Mouse (Mus musculus): ENCODE measurements around the gene Casp9. TPM values are rescaled to one million over a fixed set of nuclear protein-coding genes. Genes with fewer than 3 reads are reported as not detected.
A peak's percentile ranks its signal among the peaks of the same experiment; 100 is the strongest.

The Casp9 gene
- polyA plus RNA-seq, 1 experiment from 2014 or later, result 23.2 TPM

DNA sequence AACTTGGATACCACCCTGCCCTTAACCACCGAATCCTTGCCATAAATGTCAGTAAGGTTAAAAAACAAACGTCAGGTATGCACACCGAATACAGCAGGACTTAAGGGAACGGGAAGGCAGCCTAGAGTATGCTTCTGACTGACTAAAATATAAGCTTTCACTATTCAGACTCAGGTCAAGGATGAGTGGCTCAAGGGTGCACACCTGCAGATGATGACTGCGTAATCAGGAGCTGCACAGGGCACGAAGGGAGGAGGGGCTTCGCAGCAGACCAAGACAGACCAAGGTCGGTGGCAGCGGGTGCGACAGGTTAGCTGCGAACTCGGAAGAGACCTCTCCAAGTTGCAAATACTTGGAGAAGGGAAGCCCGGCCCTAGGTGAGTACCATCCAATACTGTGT lies 7.3 kb upstream of the Casp9 start:
- WGBS, result 93% methylated on average over 13 of the region's 13 CpGs

DNA sequence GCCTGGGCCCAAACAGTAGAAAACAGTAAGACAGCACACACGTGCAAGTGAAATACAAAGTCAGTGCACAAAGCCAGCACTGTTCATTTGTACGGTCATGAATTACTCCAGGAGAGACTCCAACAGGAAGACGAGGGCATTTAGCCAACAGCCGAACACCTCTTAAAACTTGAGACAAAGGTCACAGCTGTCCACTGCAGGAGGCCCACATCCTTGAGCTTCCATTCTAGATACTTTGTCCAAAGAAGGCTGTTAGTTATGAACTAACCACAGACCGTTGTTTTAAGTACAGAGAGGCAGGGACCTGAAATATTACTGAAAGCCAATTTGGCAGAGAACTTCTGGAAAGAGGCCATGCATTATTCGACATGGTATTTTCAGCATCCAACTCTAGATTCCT lies 6.4 kb upstream of the Casp9 start:
- Histone ChIP-seq H3K27me3 (no peaks in the 10 kb centered on the region), H3K9ac (replicated peaks) (no peak overlapping the region), H3K36me3 (peaks cover 58% of the 10 kb centered on the region), H3K9me3 (no peaks in the 10 kb centered on the region), H3K4me2 (replicated peaks) (no peak overlapping the region), H3K4me1 (replicated peaks) (peaks cover 11% of the 10 kb centered on the region), H3K27ac (no peak overlapping the region), H3K4me3 (replicated peaks) (no peak overlapping the region)
- ATAC-seq, result no peak
- WGBS, result 87% methylated on average over 6 of the region's 6 CpGs

More for the DNA sequence above, 7.3 kb upstream of the Casp9 start:
- Histone ChIP-seq H3K4me2 (replicated peaks) (no peak overlapping the region), H3K27ac (no peak overlapping the region), H3K36me3 (peaks cover 67% of the 10 kb centered on the region), H3K9me3 (no peaks in the 10 kb centered on the region), H3K4me3 (replicated peaks) (no peak overlapping the region), H3K27me3 (no peaks in the 10 kb centered on the region), H3K4me1 (replicated peaks) (peaks cover 9% of the 10 kb centered on the region), H3K9ac (replicated peaks) (no peak overlapping the region)
- no peak for ATAC-seq

DNA sequence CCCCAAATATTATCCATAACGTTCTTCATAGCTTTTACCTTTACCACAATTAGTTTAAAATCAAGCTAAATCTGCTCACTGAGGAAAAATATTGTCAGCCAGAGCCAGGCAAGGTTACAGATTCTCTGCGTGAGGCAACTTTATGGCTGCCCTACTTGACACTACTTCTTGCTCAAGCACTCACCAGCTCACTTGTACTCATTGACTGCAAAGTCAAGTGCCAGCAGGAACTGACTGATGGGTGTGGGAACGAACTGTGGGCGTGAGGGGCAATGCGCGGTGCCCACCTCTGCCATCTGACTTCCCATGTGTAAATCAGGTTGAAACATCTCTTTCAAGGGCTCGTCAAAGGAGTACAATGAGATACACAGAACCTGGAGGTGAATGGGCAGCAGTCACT lies 6.0 kb upstream of the Casp9 start:
- no peak overlapping the region for H3K4me2 ChIP-seq (replicated peaks)

DNA sequence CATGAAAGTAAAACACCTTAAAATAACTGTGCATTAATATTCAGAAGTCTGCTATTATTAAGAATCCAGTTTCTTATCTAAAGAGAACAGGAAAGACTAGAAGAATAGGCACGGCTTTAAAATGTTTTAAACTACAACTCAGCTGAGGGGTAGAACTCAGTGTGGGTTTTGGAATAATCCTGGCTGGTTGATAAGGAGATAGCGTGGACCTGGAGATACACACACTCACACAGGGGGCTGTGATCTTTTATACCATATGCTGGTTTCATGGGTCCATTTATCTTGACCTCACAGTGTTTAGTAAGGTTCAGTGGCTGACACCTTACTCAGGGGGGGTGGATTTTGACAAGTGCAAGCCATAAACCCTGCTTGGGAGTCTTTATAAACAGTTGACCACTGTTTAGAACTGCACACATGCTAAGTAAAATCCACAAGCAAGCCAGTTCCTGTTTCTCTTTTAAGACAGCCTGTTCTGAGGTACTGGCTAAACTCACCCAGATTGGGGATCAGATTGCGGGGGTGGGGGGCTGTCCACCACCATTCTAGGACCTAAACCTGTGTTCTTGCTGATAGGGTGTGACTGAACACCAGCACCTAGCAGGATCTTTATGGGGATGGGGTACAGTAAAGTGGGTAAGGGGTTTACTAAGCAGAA lies 3.7 kb upstream of the Casp9 start:
- no peaks in the 10 kb centered on the region for H3K9me3 ChIP-seq
- H3K4me1 ChIP-seq (replicated peaks), result peaks cover 21% of the 10 kb centered on the region
- 50% methylated on average over 3 of the region's 3 CpGs for WGBS
- H3K27me3 ChIP-seq, result no peaks in the 10 kb centered on the region
- ATAC-seq, result no peak
- peak overlapping the region; percentile 84 for H3K4me2 ChIP-seq (replicated peaks)
- H3K4me3 ChIP-seq (replicated peaks), result peak overlapping the region; percentile 89
- H3K9ac ChIP-seq (replicated peaks), result peak overlapping the region; percentile 95
- peaks cover 32% of the 10 kb centered on the region for H3K36me3 ChIP-seq
- H3K27ac ChIP-seq, result peak overlapping the region; percentile 81; the same call in 1 of the 2 replicates

More for the DNA sequence above, 6.0 kb upstream of the Casp9 start:
- Histone ChIP-seq H3K36me3 (peaks cover 54% of the 10 kb centered on the region), H3K27ac (no peak overlapping the region), H3K9ac (replicated peaks) (no peak overlapping the region), H3K4me1 (replicated peaks) (peaks cover 11% of the 10 kb centered on the region), H3K9me3 (no peaks in the 10 kb centered on the region), H3K27me3 (no peaks in the 10 kb centered on the region), H3K4me3 (replicated peaks) (no peak overlapping the region)
- no peak for ATAC-seq
- WGBS, result 95% methylated on average over 7 of the region's 7 CpGs

DNA sequence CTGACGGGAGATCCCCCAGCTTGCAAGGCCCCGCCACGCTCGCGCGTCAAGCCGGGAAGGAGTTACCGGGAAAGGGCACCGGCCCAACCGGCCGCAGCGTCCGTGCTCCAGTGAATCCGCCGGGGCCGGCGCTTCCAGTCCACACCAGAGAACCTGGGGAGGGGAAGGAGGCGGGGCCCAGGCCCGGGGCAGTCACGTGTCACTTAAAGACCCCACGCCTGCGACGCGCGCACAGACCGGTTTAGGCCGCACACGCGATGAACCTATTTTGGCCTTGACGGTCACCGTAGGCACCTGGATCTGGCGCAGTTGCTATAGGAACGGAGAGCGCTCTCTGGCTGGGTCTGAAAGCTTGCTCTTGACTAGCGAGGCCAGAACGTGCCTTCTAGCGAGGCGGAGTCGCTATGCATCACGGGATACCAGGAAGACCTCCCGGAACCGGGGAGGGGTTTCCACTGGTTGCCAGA lies 2.9 kb upstream of the Casp9 start, which contains the start of gene Dnajc16:
Gene Dnajc16 (minus strand): TSS at position 408 of the 467 bp plus-strand sequence.
- Histone ChIP-seq H3K4me2 (replicated peaks) (peak within 1 kb of the TSS; percentile 84), H3K9me3 (no peaks in the 10 kb centered on the region), H3K27ac (peak within 1 kb of the TSS; percentile 81), H3K4me1 (replicated peaks) (peaks cover 30% of the 10 kb centered on the region), H3K4me3 (replicated peaks) (peak within 1 kb of the TSS; percentile 89), H3K36me3 (peaks cover 24% of the 10 kb centered on the region), H3K27me3 (no peaks in the 10 kb centered on the region), H3K9ac (replicated peaks) (peak within 1 kb of the TSS; percentile 95)
- ATAC-seq, result peak; percentile 94
- under 1% methylated on average over 42 of the region's 42 CpGs for WGBS

DNA sequence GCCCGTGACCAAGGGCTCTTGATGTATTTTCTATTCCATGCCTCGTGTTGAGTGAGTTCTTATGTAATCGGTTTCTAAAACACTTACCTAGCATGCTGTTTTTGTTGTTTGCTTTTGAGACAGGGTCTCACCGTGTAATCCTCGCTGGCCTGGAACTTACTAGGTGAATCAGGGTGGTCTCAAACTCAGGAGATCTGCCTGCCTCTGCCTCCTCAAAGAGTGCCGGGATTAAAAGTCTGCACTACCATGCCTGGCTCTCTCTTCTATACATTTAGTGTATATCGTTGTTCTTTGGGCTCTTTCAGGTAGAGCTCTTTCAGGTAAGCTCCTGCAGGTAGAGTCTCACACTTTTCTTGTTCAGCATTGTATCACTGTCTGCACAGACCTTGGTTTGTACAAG lies 1.9 kb upstream of the Casp9 start:
- 93% methylated on average over 7 of the region's 7 CpGs for WGBS
- no peak for ATAC-seq
- no peak overlapping the region for H3K4me2 ChIP-seq (replicated peaks)

DNA sequence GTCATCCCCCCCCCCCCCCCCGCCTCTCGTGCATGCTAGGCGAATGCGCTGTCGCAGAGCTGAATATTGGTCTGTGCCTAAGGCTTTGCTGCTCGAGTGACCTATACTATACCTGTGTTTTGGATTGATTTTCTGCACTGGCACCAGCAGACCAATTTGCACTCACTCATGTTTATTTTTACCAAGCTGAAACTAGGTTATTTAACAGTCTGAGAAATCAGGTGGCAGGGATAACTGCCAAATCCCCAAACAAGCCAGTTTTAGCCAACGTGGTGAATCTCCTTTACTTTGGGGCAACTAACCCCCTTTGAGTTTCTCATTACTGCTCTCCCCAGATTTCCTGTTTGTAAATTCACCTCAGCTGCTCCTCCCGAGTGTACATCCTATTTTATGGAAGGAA lies 1.5 kb upstream of the Casp9 start:
- Histone ChIP-seq H3K4me1 (replicated peaks) (peaks cover 39% of the 10 kb centered on the region), H3K9me3 (no peaks in the 10 kb centered on the region), H3K36me3 (peaks cover 15% of the 10 kb centered on the region), H3K27ac (no peak overlapping the region), H3K9ac (replicated peaks) (no peak overlapping the region), H3K27me3 (no peaks in the 10 kb centered on the region), H3K4me3 (replicated peaks) (no peak overlapping the region), H3K4me2 (replicated peaks) (no peak overlapping the region)
- WGBS, result 85% methylated on average over 8 of the region's 8 CpGs
- no peak for ATAC-seq

More for the DNA sequence above, 1.9 kb upstream of the Casp9 start:
- H3K27ac ChIP-seq, result 0 out of 2 replicates have a peak overlapping the region, but pooled peaks have one; percentile 55
- peaks cover 17% of the 10 kb centered on the region for H3K36me3 ChIP-seq
- no peaks in the 10 kb centered on the region for H3K9me3 ChIP-seq
- peaks cover 37% of the 10 kb centered on the region for H3K4me1 ChIP-seq (replicated peaks)
- no peak overlapping the region for H3K4me3 ChIP-seq (replicated peaks)
- H3K9ac ChIP-seq (replicated peaks), result no peak overlapping the region
- H3K27me3 ChIP-seq, result no peaks in the 10 kb centered on the region

DNA sequence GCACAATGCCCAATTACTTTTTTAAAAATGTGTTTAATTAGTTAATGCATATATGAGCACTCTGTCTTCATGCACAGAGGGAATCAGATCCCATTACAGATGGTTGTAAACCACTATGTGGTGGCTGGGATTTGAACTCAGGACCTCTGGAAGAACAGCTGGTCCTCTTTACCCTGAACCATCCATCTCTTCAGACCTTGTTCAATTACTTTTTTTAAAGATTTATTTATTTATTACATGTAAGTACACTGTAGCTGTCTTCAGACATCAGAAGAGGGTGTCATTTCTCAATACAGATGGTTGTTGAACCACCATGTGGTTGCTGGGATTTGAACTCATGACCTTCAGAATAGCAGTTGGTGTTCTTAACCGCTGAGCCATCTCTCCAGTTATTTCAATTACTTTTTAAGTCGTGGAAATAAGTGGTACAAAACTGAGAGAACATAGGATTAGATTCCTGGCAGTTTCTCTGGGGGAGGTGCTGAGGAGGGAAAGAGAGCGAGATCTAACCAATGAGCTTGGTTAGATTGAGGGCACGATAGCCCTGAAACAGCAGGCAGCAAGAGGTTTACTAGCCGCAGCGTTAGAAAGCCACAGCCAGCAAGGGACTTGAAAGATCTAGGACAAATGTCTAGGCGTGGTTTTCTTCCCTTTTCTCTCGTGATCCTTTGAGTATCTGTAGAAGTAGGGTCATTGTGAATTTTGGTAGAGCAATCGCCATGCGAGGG lies 694 bp upstream of the Casp9 start:
- Histone ChIP-seq H3K27me3 (no peaks in the 10 kb centered on the region), H3K9me3 (no peaks in the 10 kb centered on the region), H3K4me1 (replicated peaks) (peaks cover 39% of the 10 kb centered on the region), H3K36me3 (peaks cover 15% of the 10 kb centered on the region), H3K27ac (peak overlapping the region; percentile 93), H3K4me2 (replicated peaks) (peak overlapping the region; percentile 66), H3K4me3 (replicated peaks) (peak overlapping the region; percentile 76), H3K9ac (replicated peaks) (peak overlapping the region; percentile 79; the same call in 1 of the 2 replicates)
- no peak for ATAC-seq
- 11% methylated on average over 10 of the region's 10 CpGs for WGBS

DNA sequence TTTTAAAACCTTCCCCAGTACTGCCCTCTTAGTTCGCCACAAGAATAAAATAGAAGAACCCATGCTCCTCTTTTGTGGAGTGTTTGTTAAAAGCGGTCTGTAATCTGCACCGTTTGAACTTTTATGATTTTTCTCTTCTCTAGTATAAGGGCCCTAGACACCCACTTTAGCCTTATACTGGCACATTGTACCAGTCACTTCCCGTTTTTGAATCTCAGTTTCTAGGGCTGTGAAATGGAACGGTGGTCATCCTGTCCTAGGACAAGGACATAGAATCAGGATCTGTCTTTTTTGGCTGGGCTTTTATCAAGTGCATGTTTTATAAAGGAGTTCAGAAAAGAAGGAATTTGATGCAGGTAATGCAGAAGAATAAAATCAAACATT lies 732 bp downstream of the Casp9 start:
- peak overlapping the region; percentile 93 for H3K27ac ChIP-seq
- peak overlapping the region; percentile 79 for H3K9ac ChIP-seq (replicated peaks)
- H3K4me2 ChIP-seq (replicated peaks), result peak overlapping the region; percentile 66
- H3K27me3 ChIP-seq, result no peaks in the 10 kb centered on the region
- WGBS, result 16% methylated on average over 5 of the region's 5 CpGs
- peaks cover 39% of the 10 kb centered on the region for H3K4me1 ChIP-seq (replicated peaks)
- H3K9me3 ChIP-seq, result no peaks in the 10 kb centered on the region
- peak overlapping the region; percentile 76 for H3K4me3 ChIP-seq (replicated peaks)
- peaks cover 19% of the 10 kb centered on the region for H3K36me3 ChIP-seq
- no peak for ATAC-seq

DNA sequence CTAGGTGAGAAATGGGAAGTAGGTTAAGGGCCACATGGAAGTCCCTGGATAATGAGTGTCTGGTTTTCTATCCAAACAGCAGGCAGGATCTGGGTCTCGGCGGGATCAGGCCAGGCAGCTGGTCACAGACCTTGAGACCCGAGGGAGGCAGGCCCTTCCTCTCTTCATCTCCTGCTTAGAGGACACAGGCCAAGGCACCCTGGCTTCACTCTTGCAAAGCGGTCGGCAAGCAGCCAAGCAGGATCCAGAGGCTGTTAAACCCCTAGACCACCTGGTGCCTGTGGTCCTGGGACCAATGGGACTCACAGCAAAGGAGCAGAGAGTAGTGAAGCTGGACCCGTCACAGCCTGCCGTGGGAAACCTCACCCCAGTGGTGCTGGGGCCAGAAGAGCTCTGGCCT lies 2.9 kb downstream of the Casp9 start:
- no peaks in the 10 kb centered on the region for H3K27me3 ChIP-seq
- no peak overlapping the region for H3K27ac ChIP-seq
- H3K4me2 ChIP-seq (replicated peaks), result no peak overlapping the region
- ATAC-seq, result no peak
- no peaks in the 10 kb centered on the region for H3K9me3 ChIP-seq
- H3K4me1 ChIP-seq (replicated peaks), result peaks cover 28% of the 10 kb centered on the region
- 90% methylated on average over 7 of the region's 7 CpGs for WGBS
- H3K36me3 ChIP-seq, result peaks cover 19% of the 10 kb centered on the region
- no peak overlapping the region for H3K9ac ChIP-seq (replicated peaks)
- no peak overlapping the region for H3K4me3 ChIP-seq (replicated peaks)

DNA sequence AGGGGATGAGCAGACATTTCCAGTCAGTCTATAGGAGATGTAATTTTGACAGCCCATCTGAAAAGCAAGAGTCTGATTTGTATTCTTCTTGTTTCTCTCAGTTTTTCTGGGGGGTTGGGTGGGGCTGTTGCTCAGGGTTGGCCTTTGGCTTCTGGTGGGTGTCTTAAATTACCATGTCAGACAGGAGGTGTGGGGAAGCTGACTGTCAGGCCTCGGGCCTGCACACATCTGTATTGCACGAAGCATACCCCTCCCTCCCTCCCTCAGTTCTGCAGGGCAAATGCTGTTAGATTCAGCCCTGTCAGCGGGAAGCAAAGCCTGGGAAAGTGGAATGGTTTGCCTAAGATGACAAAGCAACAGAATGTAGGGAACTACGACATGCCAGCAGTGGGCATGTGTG lies 3.5 kb downstream of the Casp9 start:
- no peak overlapping the region for H3K9ac ChIP-seq (replicated peaks)
- no peak overlapping the region for H3K4me2 ChIP-seq (replicated peaks)
- H3K4me1 ChIP-seq (replicated peaks), result peaks cover 28% of the 10 kb centered on the region
- H3K27me3 ChIP-seq, result no peaks in the 10 kb centered on the region
- no peak for ATAC-seq
- H3K4me3 ChIP-seq (replicated peaks), result no peak overlapping the region
- WGBS, result 87% methylated on average over 4 of the region's 4 CpGs
- H3K27ac ChIP-seq, result no peak overlapping the region
- peaks cover 19% of the 10 kb centered on the region for H3K36me3 ChIP-seq
- no peaks in the 10 kb centered on the region for H3K9me3 ChIP-seq

DNA sequence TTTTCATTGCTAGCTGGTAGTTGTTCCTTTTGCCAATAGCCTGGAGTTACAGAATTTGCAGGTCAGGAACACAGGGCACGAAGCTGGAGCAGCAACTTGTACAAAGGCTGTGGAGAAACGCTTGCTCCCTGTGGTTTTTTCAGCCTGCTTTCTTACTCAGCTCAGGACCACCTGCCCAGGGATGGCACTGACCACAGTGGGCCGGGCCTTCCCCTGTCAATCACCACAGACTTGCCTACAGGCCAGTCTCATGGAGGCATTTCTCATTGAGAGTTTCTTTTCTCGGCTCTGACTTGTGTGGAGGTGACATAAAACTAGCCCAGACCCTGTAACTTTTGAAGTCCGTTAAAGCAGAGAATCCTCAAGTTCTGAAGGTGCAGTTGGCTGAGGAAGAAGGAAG lies 4.1 kb downstream of the Casp9 start:
- no peak overlapping the region for H3K27ac ChIP-seq
- no peak overlapping the region for H3K4me3 ChIP-seq (replicated peaks)
- no peaks in the 10 kb centered on the region for H3K9me3 ChIP-seq
- no peak for ATAC-seq
- no peak overlapping the region for H3K4me2 ChIP-seq (replicated peaks)
- peaks cover 28% of the 10 kb centered on the region for H3K4me1 ChIP-seq (replicated peaks)
- 94% methylated on average over 5 of the region's 5 CpGs for WGBS
- no peak overlapping the region for H3K9ac ChIP-seq (replicated peaks)
- peaks cover 20% of the 10 kb centered on the region for H3K36me3 ChIP-seq
- no peaks in the 10 kb centered on the region for H3K27me3 ChIP-seq

Data from midbrain, embryonic 13.5 days (tissue).